Mouse (Mus musculus): ENCODE measurements at regions not wholly inside any gene's neighbourhood (a gene's known extent, or its start where the extent isn't known, plus 50 kb on each side); places are given as distances from the start of the nearest gene placed in this dataset.

DNA sequence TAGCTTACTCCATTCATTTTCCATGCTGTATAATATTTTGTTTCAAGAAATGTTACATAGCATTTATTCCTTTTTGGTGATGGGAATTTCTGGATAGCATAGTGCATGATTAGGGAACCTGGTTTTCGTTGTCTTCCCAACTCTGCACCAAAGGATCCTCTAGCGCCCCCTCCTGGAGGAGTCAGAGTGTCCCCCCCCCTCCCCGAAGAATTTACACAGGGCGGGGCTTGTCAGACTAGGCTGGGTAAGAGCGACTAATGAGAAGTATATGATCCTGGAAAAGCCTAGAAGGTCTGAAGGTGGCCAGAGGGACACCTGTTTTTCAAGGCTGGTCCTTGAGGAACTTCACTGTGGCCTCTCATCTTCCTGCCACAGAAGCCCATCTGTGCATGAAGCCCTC, 79.9 kb upstream of the Shb start:
- Histone ChIP-seq H3K27me3 (ENCODE audit: insufficient read depth, low read length) (no peaks in the 10 kb centered on the region), H3K9ac (replicated peaks; ENCODE audit: low read length) (no peak overlapping the region), H3K4me2 (ENCODE audit: low read depth, low read length) (no peak overlapping the region), H3K4me1 (ENCODE audit: insufficient read depth, low read length) (no peaks in the 10 kb centered on the region), H3K4me3 (ENCODE audit: low read length) (no peak overlapping the region), H3K9me3 (ENCODE audit: low read length) (no peaks in the 10 kb centered on the region), H3K36me3 (ENCODE audit: insufficient read depth, low read length) (no peaks in the 10 kb centered on the region), H3K27ac (no peak overlapping the region)
- peak; percentile 49 for TF ChIP-seq CTCF (IDR thresholded peaks at IDR 0.05; ENCODE audit: low read depth)
- DNase-seq (ENCODE audit: low spot score) (no peak), ATAC-seq (no peak)
- 48% methylated on average over 5 of the region's 5 CpGs for WGBS

DNA sequence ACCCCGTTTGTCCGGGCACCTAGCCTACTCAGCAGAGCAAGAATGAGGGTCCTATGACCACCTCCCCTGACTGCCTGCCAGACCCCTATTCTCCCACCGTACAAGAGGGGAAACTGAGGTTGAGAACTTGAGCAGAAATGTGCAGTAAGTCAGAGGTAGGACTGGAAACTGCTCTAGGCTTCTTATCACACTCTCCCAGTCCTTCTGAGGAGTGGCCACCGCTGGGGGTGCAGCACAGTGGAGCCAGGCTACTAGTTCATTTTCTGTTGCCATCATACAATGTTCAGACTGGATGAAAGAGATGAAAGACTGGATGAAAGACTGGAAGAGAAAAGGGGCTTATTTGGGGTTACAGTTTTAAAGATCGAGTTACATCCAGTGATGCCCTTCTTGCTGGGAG, 78.7 kb upstream of the Shb start:
- ATAC-seq (no peak), DNase-seq (ENCODE audit: low spot score) (no peak)
- Histone ChIP-seq H3K4me3 (ENCODE audit: low read length) (no peak overlapping the region), H3K4me2 (ENCODE audit: low read depth, low read length) (no peak overlapping the region), H3K9me3 (ENCODE audit: low read length) (no peaks in the 10 kb centered on the region), H3K9ac (replicated peaks; ENCODE audit: low read length) (no peak overlapping the region), H3K27ac (no peak overlapping the region), H3K36me3 (ENCODE audit: insufficient read depth, low read length) (no peaks in the 10 kb centered on the region), H3K27me3 (ENCODE audit: insufficient read depth, low read length) (no peaks in the 10 kb centered on the region), H3K4me1 (ENCODE audit: insufficient read depth, low read length) (no peaks in the 10 kb centered on the region)
- 93% methylated on average over 5 of the region's 5 CpGs for WGBS
- TF ChIP-seq CTCF (IDR thresholded peaks at IDR 0.05; ENCODE audit: low read depth): no peak

GRCm38 (mm10) chr4:45606578-45606977, 74.3 kb upstream of the Shb start:
- H3K9ac ChIP-seq (replicated peaks; ENCODE audit: low read length): no peak overlapping the region
- no peak overlapping the region for H3K4me3 ChIP-seq (ENCODE audit: low read length)
- DNase-seq (ENCODE audit: low spot score): no peak
- no peak for TF ChIP-seq CTCF (IDR thresholded peaks at IDR 0.05; ENCODE audit: low read depth)
- no peak for ATAC-seq
- no peaks in the 10 kb centered on the region for H3K27me3 ChIP-seq (ENCODE audit: insufficient read depth, low read length)
- no peak overlapping the region for H3K4me2 ChIP-seq (ENCODE audit: low read depth, low read length)
- WGBS: 50% methylated on average over 7 of the region's 7 CpGs
- H3K36me3 ChIP-seq (ENCODE audit: insufficient read depth, low read length): no peaks in the 10 kb centered on the region
- H3K9me3 ChIP-seq (ENCODE audit: low read length): no peaks in the 10 kb centered on the region
- H3K27ac ChIP-seq: no peak overlapping the region
- no peaks in the 10 kb centered on the region for H3K4me1 ChIP-seq (ENCODE audit: insufficient read depth, low read length)

DNA sequence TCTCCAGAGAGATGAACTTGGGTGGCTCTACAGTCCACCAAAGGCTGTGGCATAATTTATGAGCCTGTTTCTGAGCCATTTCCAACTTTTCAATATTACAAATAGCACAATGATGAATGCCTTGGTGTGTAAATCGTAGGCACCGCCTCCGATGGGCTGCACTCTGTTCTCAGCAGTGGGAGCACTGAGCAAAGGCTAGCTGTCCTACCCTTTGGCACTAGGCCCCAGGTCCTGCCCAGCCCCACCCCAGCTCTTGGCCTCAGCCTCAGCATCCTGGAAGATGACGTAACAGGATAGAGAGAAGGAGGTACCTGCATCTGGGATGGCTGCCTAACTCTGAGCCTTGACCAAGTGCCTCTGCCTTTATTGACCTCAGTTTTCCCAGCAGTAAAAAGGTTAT, 73.4 kb upstream of the Shb start:
- H3K36me3 ChIP-seq (ENCODE audit: insufficient read depth, low read length): no peaks in the 10 kb centered on the region
- no peak for TF ChIP-seq CTCF (IDR thresholded peaks at IDR 0.05; ENCODE audit: low read depth)
- WGBS: 72% methylated on average over 4 of the region's 4 CpGs
- no peak for ATAC-seq
- no peak overlapping the region for H3K4me3 ChIP-seq (ENCODE audit: low read length)
- no peak for DNase-seq (ENCODE audit: low spot score)
- H3K9me3 ChIP-seq (ENCODE audit: low read length): no peaks in the 10 kb centered on the region
- H3K27ac ChIP-seq: no peak overlapping the region
- H3K9ac ChIP-seq (replicated peaks; ENCODE audit: low read length): no peak overlapping the region
- no peaks in the 10 kb centered on the region for H3K27me3 ChIP-seq (ENCODE audit: insufficient read depth, low read length)
- H3K4me1 ChIP-seq (ENCODE audit: insufficient read depth, low read length): no peaks in the 10 kb centered on the region
- H3K4me2 ChIP-seq (ENCODE audit: low read depth, low read length): no peak overlapping the region

DNA sequence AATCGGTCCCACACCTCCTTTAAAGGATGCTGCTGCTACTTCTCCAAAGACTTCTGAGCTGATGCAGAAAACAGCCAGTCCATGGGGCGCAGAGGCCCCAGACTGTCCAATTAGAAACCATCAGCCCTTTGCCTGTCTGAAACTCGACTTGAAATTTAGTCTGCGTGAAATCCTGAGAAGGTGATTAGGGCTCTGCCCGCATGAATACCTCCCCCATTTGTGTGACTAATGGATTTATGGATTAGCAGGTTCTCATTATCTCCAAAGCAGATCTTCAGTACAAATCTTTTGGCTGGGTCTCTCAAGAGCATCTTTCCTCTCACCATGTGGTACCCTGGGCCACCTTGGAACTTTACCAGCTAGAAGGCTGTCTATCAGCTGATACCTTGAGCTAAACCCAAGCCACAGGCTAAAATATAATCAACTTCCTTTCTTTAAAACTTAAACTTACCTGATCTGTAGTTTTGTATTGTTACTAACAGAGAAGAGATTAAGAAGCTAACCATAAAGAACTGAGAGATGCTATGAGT, 72.1 kb upstream of the Shb start:
- no peak for TF ChIP-seq CTCF (IDR thresholded peaks at IDR 0.05; ENCODE audit: low read depth)

GRCm38 (mm10) chr4:45600520-45600919, 68.2 kb upstream of the Shb start:
- H3K4me1 ChIP-seq (ENCODE audit: insufficient read depth, low read length): no peaks in the 10 kb centered on the region
- 28% methylated on average over 9 of the region's 9 CpGs for WGBS
- no peaks in the 10 kb centered on the region for H3K9me3 ChIP-seq (ENCODE audit: low read length)
- ATAC-seq: no peak
- H3K27me3 ChIP-seq (ENCODE audit: insufficient read depth, low read length): no peaks in the 10 kb centered on the region
- H3K4me3 ChIP-seq (ENCODE audit: low read length): no peak overlapping the region
- no peak for TF ChIP-seq CTCF (IDR thresholded peaks at IDR 0.05; ENCODE audit: low read depth)
- no peak for DNase-seq (ENCODE audit: low spot score)
- no peaks in the 10 kb centered on the region for H3K36me3 ChIP-seq (ENCODE audit: insufficient read depth, low read length)
- no peak overlapping the region for H3K4me2 ChIP-seq (ENCODE audit: low read depth, low read length)
- H3K27ac ChIP-seq: no peak overlapping the region
- H3K9ac ChIP-seq (replicated peaks; ENCODE audit: low read length): no peak overlapping the region

More for the DNA sequence above, 72.1 kb upstream of the Shb start:
- Histone ChIP-seq H3K9ac (replicated peaks; ENCODE audit: low read length) (no peak overlapping the region), H3K4me1 (ENCODE audit: insufficient read depth, low read length) (no peaks in the 10 kb centered on the region), H3K4me2 (ENCODE audit: low read depth, low read length) (no peak overlapping the region), H3K9me3 (ENCODE audit: low read length) (no peaks in the 10 kb centered on the region), H3K36me3 (ENCODE audit: insufficient read depth, low read length) (no peaks in the 10 kb centered on the region), H3K27ac (no peak overlapping the region), H3K4me3 (ENCODE audit: low read length) (no peak overlapping the region), H3K27me3 (ENCODE audit: insufficient read depth, low read length) (no peaks in the 10 kb centered on the region)
- ATAC-seq (no peak), DNase-seq (ENCODE audit: low spot score) (peak; percentile 56)
- 63% methylated on average over 5 of the region's 5 CpGs for WGBS

DNA sequence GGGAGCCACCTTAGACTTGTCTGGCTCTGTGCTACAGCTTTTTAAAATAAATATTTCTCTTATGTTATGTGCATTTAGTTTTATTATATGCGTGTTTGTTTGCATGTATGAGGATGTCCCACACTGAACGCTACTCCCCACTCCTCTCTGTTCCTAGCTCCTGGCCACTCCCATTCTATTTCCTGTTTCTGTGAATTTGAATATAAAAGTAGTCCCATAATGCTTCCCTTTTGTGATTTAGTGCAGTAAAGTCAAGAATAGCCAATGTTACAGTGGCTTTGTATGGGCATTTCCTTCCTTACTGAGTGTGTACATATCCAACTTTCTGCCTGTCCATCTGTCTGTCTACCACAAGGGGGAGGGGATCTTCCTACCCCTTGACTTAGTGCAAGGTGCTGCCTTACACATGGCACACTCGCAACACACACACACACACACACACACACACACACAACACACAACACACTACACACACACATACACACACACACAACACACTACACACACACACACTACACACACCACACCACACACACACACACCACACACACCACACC, 61.2 kb upstream of the Shb start:
- DNase-seq (ENCODE audit: low spot score) (no peak), ATAC-seq (no peak)
- H3K4me3 ChIP-seq (ENCODE audit: low read length): no peak overlapping the region
- H3K27me3 ChIP-seq (ENCODE audit: insufficient read depth, low read length): peaks cover 5% of the 10 kb centered on the region; the same call in 1 of the 2 replicates
- H3K27ac ChIP-seq: no peak overlapping the region
- TF ChIP-seq CTCF (IDR thresholded peaks at IDR 0.05; ENCODE audit: low read depth): peak; percentile 19; the same call in 1 of the 2 replicates
- no peak overlapping the region for H3K9ac ChIP-seq (replicated peaks; ENCODE audit: low read length)
- no peaks in the 10 kb centered on the region for H3K9me3 ChIP-seq (ENCODE audit: low read length)
- no peaks in the 10 kb centered on the region for H3K36me3 ChIP-seq (ENCODE audit: insufficient read depth, low read length)
- H3K4me1 ChIP-seq (ENCODE audit: insufficient read depth, low read length): 0 out of 2 replicates have a peak, but pooled peaks cover 9% of the 10 kb centered on the region
- WGBS: 89% methylated on average over 3 of the region's 3 CpGs
- no peak overlapping the region for H3K4me2 ChIP-seq (ENCODE audit: low read depth, low read length)
